Mouse (Mus musculus) stomach, embryonic 15.5 days (tissue): ENCODE measurements around the gene Srebf2. TPM values are rescaled to one million over a fixed set of nuclear protein-coding genes. Genes with fewer than 3 reads are reported as not detected.
A peak's percentile ranks its signal among the peaks of the same experiment; 100 is the strongest.

Experiments
- ATAC-seq: fragments of 200-750 bp; cut with Nextera tagmentation; 2 replicates; pipeline ENCODE4 v1.8.0; 2017; ENCODE audit warnings: low read depth, moderate number of reproducible peaks, moderate TSS enrichment; ENCODE audit not compliant: insufficient read depth, low FRiP score
- H3K27ac ChIP-seq: fragments of 300-500 bp; sonication (generic); 2 replicates; pipeline ENCODE4 v1.5.1; 2015; ENCODE audit warnings: mild to moderate bottlenecking, inconsistent platforms
- H3K27me3 ChIP-seq: fragments of 300-500 bp; sonication (generic); replicated peaks from 2 replicates; pipeline ENCODE4 v1.6.1; 2015; ENCODE audit warnings: inconsistent platforms
- H3K36me3 ChIP-seq: fragments of 300-500 bp; sonication (generic); 2 replicates; pipeline ENCODE4 v1.6.1; 2015; ENCODE audit warnings: inconsistent platforms
- H3K4me1 ChIP-seq: fragments of 300-500 bp; sonication (generic); 2 replicates; pipeline ENCODE4 v1.6.1; 2015; ENCODE audit warnings: inconsistent platforms
- H3K4me2 ChIP-seq: fragments of 300-500 bp; sonication (generic); 2 replicates; pipeline ENCODE4 v1.6.1; 2015; ENCODE audit warnings: mild to moderate bottlenecking, inconsistent platforms
- H3K4me3 ChIP-seq: fragments of 300-500 bp; sonication (generic); replicated peaks from 2 replicates; pipeline ENCODE4 v1.5.1; 2015; ENCODE audit warnings: inconsistent platforms
- H3K9ac ChIP-seq: fragments of 300-500 bp; sonication (generic); 2 replicates; pipeline ENCODE4 v1.6.1; 2015; ENCODE audit warnings: inconsistent platforms
- H3K9me3 ChIP-seq: fragments of 300-500 bp; sonication (generic); 2 replicates; pipeline ENCODE4 v1.6.1; 2016; ENCODE audit warnings: inconsistent platforms
- WGBS: fragments of 180-500 bp; shearing (Covaris S2); methylation state at CpG from one replicate; pipeline ENCODE4 v1.1.7; 2015; 5-methylcytosine and 5-hydroxymethylcytosine counted together
- polyA plus RNA-seq: library from polyadenylated mRNA; unstranded; fragments of >200 nt; fragmentation: Nextera tagmentation; extraction: Ambion mirVana; gene quantifications from 2 replicates; pipeline ENCODE4 v1.2.1, GENCODE M21; 2015

Gene Srebf2
- polyA plus RNA-seq, 1 experiment from 2014 or later, result 152 TPM

DNA sequence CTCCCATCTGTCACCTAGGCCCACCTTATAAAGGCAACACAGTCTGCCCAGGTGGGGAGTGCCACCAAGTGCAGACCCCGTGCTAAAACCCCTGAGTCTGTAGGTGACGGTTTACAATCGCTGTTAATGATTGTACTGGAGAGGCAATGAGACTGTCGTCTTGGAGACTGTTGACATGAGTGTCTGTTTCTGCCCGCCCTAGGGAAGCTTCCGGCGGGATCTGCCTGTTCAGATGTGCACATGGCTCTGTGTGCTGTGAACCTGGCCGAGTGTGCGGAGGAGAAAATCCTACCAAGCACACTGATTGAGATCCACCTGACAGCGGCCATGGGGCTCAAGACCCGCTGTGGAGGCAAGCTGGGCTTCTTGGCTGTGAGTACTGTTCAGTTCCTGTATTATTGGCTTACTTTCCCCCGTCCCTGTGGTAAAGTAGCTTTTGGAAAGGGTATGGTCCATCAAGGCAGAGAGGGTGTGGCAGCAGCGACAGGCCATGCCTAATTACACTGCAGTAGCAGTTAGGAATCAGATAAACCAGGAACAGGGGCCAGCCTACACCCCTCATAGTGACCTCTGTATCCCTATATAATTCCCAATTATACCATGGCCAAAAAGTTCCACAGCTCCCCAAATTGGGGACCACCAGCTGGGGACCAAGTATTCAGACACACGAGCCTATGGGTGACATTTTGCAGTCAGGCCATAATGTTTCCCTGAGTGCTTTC lies 38.2 kb downstream of the Srebf2 start:
- H3K9me3 ChIP-seq, result no peaks in the 10 kb centered on the region
- ATAC-seq, result no peak
- H3K4me3 ChIP-seq, result no peak overlapping the region
- peak overlapping the region; percentile 51 for H3K27ac ChIP-seq
- H3K4me2 ChIP-seq, result no peak overlapping the region
- H3K4me1 ChIP-seq, result peaks cover 3% of the 10 kb centered on the region; the same call in 1 of the 2 replicates
- WGBS, result 81% methylated on average over 14 of the region's 14 CpGs
- no peaks in the 10 kb centered on the region for H3K27me3 ChIP-seq
- no peak overlapping the region for H3K9ac ChIP-seq
- H3K36me3 ChIP-seq, result peaks cover 88% of the 10 kb centered on the region

DNA sequence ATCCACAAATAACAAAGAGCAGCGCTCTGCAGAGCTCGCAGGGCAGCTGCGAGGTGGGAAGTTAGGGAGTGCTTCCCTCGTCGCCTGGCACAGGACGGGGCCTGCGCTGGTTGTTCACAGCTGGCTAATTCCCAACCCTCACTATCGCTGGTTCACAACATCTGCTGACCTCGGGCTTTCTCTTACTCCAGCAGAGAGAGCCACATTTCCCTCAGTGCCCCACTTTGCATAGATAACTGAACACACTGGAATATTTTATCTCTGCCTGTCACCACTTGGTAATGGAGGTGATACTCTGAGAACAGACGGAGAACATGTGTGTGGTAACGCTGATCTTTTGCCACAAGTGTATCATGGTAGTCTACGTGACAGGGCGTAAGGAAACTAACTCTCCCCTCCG lies 39.1 kb downstream of the Srebf2 start:
- 73% methylated on average over 14 of the region's 14 CpGs for WGBS
- H3K36me3 ChIP-seq, result peaks cover 80% of the 10 kb centered on the region

DNA sequence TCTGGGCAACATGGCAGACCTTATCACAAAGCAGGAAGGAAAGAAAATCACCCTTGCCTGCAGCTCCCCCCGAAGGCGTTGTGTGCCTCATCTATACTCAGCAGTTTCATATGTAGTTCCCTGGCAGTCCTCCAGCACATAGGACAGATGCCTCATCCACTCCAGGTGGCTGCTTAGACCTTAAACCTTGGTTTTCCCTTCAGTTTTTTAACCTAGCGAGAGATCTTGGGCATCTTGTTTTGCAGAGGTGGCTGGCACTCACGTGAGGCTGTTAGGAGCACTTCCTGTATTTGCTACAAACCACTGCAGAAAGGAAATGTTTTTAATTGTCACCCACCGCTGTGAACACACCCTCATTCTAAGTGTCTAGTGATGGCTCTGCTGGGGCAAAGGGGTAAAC lies 40.0 kb downstream of the Srebf2 start:
- Histone ChIP-seq H3K27ac (0 out of 2 replicates have a peak overlapping the region, but pooled peaks have one; percentile 31), H3K9ac (no peak overlapping the region), H3K4me2 (no peak overlapping the region), H3K27me3 (no peaks in the 10 kb centered on the region), H3K4me1 (peaks cover 3% of the 10 kb centered on the region; the same call in 1 of the 2 replicates), H3K4me3 (no peak overlapping the region), H3K36me3 (peaks cover 75% of the 10 kb centered on the region), H3K9me3 (no peaks in the 10 kb centered on the region)
- ATAC-seq, result no peak
- 81% methylated on average over 5 of the region's 5 CpGs for WGBS

More for the DNA sequence above, 39.1 kb downstream of the Srebf2 start:
- Histone ChIP-seq H3K9me3 (no peaks in the 10 kb centered on the region), H3K9ac (no peak overlapping the region), H3K4me3 (no peak overlapping the region), H3K27me3 (no peaks in the 10 kb centered on the region), H3K4me2 (no peak overlapping the region), H3K4me1 (peaks cover 3% of the 10 kb centered on the region; the same call in 1 of the 2 replicates), H3K27ac (peak overlapping the region; percentile 51)
- peak; percentile 55; the same call in 1 of the 2 replicates for ATAC-seq

DNA sequence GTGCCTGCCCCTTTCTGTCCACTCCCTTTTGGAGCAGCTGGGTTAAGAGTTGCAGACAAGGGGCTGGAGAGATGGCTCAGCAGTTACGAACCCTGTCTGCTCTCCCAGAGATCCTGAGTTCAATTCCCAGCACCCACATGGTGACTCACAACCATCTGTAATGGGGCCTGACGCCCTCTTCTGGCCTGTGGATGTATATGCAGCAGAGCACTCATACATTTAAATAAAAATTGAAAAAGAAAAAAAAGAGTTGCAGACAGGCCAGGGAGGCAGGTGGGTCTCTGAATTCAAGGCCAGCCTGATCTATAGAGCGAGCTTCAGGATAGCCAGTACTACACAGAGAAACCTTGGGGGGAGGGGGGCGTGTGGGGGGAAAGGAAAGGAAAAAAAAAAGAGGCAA lies 40.4 kb downstream of the Srebf2 start:
- Histone ChIP-seq H3K4me3 (no peak overlapping the region), H3K9me3 (no peaks in the 10 kb centered on the region), H3K27ac (no peak overlapping the region), H3K27me3 (no peaks in the 10 kb centered on the region), H3K36me3 (peaks cover 74% of the 10 kb centered on the region), H3K4me2 (no peak overlapping the region), H3K9ac (no peak overlapping the region), H3K4me1 (peaks cover 3% of the 10 kb centered on the region; the same call in 1 of the 2 replicates)
- WGBS, result 90% methylated on average over 4 of the region's 4 CpGs
- ATAC-seq, result no peak

- 90% methylated on average over 1 of the region's 1 CpGs for WGBS
- no peak overlapping the region for H3K4me2 ChIP-seq
Observed at GRCm38 (mm10) chr15:82187924-82188323, 40.9 kb downstream of the Srebf2 start.

GRCm38 (mm10) chr15:82188481-82189240 lies 41.7 kb downstream of the Srebf2 start:
- peaks cover 67% of the 10 kb centered on the region for H3K36me3 ChIP-seq
- peaks cover 3% of the 10 kb centered on the region; the same call in 1 of the 2 replicates for H3K4me1 ChIP-seq
- no peak for ATAC-seq
- H3K9ac ChIP-seq, result no peak overlapping the region
- H3K4me3 ChIP-seq, result no peak overlapping the region
- WGBS, result 97% methylated on average over 10 of the region's 10 CpGs
- H3K9me3 ChIP-seq, result no peaks in the 10 kb centered on the region
- no peak overlapping the region for H3K4me2 ChIP-seq
- no peaks in the 10 kb centered on the region for H3K27me3 ChIP-seq
- H3K27ac ChIP-seq, result no peak overlapping the region

More at GRCm38 (mm10) chr15:82187924-82188323, 40.9 kb downstream of the Srebf2 start:
- Histone ChIP-seq H3K27ac (no peak overlapping the region), H3K4me3 (no peak overlapping the region), H3K27me3 (no peaks in the 10 kb centered on the region), H3K9ac (no peak overlapping the region), H3K36me3 (peaks cover 69% of the 10 kb centered on the region), H3K9me3 (no peaks in the 10 kb centered on the region), H3K4me1 (peaks cover 3% of the 10 kb centered on the region; the same call in 1 of the 2 replicates)
- no peak for ATAC-seq

- no peaks in the 10 kb centered on the region for H3K4me1 ChIP-seq
- H3K9ac ChIP-seq, result no peak overlapping the region
- WGBS, result 85% methylated on average over 8 of the region's 8 CpGs
- no peak overlapping the region for H3K4me2 ChIP-seq
- no peak overlapping the region for H3K4me3 ChIP-seq
- H3K9me3 ChIP-seq, result no peaks in the 10 kb centered on the region
- no peak for ATAC-seq
- no peaks in the 10 kb centered on the region for H3K27me3 ChIP-seq
- peaks cover 64% of the 10 kb centered on the region for H3K36me3 ChIP-seq
- no peak overlapping the region for H3K27ac ChIP-seq
Observed at GRCm38 (mm10) chr15:82192617-82193016, 45.6 kb downstream of the Srebf2 start.

- H3K4me2 ChIP-seq, result no peak overlapping the region
- no peaks in the 10 kb centered on the region for H3K9me3 ChIP-seq
- H3K27ac ChIP-seq, result no peak overlapping the region
- H3K9ac ChIP-seq, result no peak overlapping the region
- no peak for ATAC-seq
- H3K4me3 ChIP-seq, result no peak overlapping the region
- 82% methylated on average over 12 of the region's 12 CpGs for WGBS
- H3K36me3 ChIP-seq, result peaks cover 79% of the 10 kb centered on the region
- H3K4me1 ChIP-seq, result no peaks in the 10 kb centered on the region
- H3K27me3 ChIP-seq, result no peaks in the 10 kb centered on the region
Observed at GRCm38 (mm10) chr15:82196300-82196699, 49.3 kb downstream of the Srebf2 start.

- no peaks in the 10 kb centered on the region for H3K27me3 ChIP-seq
- peaks cover 81% of the 10 kb centered on the region for H3K36me3 ChIP-seq
- H3K9ac ChIP-seq, result no peak overlapping the region
- H3K9me3 ChIP-seq, result no peaks in the 10 kb centered on the region
- no peak overlapping the region for H3K27ac ChIP-seq
- 91% methylated on average over 10 of the region's 10 CpGs for WGBS
- H3K4me2 ChIP-seq, result no peak overlapping the region
- no peaks in the 10 kb centered on the region for H3K4me1 ChIP-seq
- ATAC-seq, result no peak
- H3K4me3 ChIP-seq, result no peak overlapping the region
Observed at GRCm38 (mm10) chr15:82197246-82197750, 50.3 kb downstream of the Srebf2 start.

- Histone ChIP-seq H3K27me3 (no peaks in the 10 kb centered on the region), H3K9ac (no peak overlapping the region), H3K9me3 (no peaks in the 10 kb centered on the region), H3K27ac (no peak overlapping the region), H3K4me1 (no peaks in the 10 kb centered on the region), H3K36me3 (peaks cover 86% of the 10 kb centered on the region), H3K4me3 (no peak overlapping the region), H3K4me2 (no peak overlapping the region)
- 89% methylated on average over 11 of the region's 11 CpGs for WGBS
- no peak for ATAC-seq
Observed at GRCm38 (mm10) chr15:82197937-82198336, 51.0 kb downstream of the Srebf2 start.

- ATAC-seq, result no peak
- peaks cover 87% of the 10 kb centered on the region for H3K36me3 ChIP-seq
- 82% methylated on average over 7 of the region's 7 CpGs for WGBS
Observed at GRCm38 (mm10) chr15:82198342-82198741, 51.4 kb downstream of the Srebf2 start.

GRCm38 (mm10) chr15:82199546-82199945 lies 52.6 kb downstream of the Srebf2 start:
- Histone ChIP-seq H3K4me3 (no peak overlapping the region), H3K27ac (no peak overlapping the region), H3K36me3 (peaks cover 87% of the 10 kb centered on the region), H3K27me3 (0 out of 2 replicates have a peak, but pooled peaks cover under 1% of the 10 kb centered on the region), H3K9ac (no peak overlapping the region), H3K4me2 (no peak overlapping the region), H3K9me3 (no peaks in the 10 kb centered on the region), H3K4me1 (no peaks in the 10 kb centered on the region)
- WGBS, result 92% methylated on average over 12 of the region's 12 CpGs
- ATAC-seq, result no peak

More at GRCm38 (mm10) chr15:82198342-82198741, 51.4 kb downstream of the Srebf2 start:
- no peaks in the 10 kb centered on the region for H3K27me3 ChIP-seq
- no peaks in the 10 kb centered on the region for H3K9me3 ChIP-seq
- no peaks in the 10 kb centered on the region for H3K4me1 ChIP-seq
- H3K27ac ChIP-seq, result no peak overlapping the region
- no peak overlapping the region for H3K9ac ChIP-seq
- H3K4me2 ChIP-seq, result no peak overlapping the region
- no peak overlapping the region for H3K4me3 ChIP-seq
